Mouse (Mus musculus): ENCODE data around the gene Snai3. TPM values are rescaled to one million over a fixed set of nuclear protein-coding genes. Genes with fewer than 3 reads are reported as not detected.

Snai3 gene
- polyA plus RNA-seq, 1 experiment from 2014 or later: 1.2 TPM

- 50% methylated on average over 11 of the region's 11 CpGs for WGBS
- TF ChIP-seq EP300 (IDR thresholded peaks at IDR 0.05) (no peak), CTCF (IDR thresholded peaks at IDR 0.05) (peak; percentile 64)
- peak overlapping the region; percentile 81 for H3K4me2 ChIP-seq (replicated peaks; ENCODE audit: low read depth, low read length)
- ATAC-seq (peak; percentile 45), DNase-seq (ENCODE audit: low spot score) (no peak)
- H3K9ac ChIP-seq (replicated peaks; ENCODE audit: low read depth): no peak overlapping the region
- H3K36me3 ChIP-seq (ENCODE audit: insufficient read depth, low read length): no peaks in the 10 kb centered on the region
- peak overlapping the region; percentile 61; the same call in 1 of the 2 replicates for H3K4me3 ChIP-seq (ENCODE audit: low read depth, low read length)
- H3K27me3 ChIP-seq (replicated peaks; ENCODE audit: insufficient read depth, low read length): no peaks in the 10 kb centered on the region
- H3K27ac ChIP-seq (ENCODE audit: low read length): peak overlapping the region; percentile 82; the same call in 1 of the 2 replicates
- no peaks in the 10 kb centered on the region for H3K9me3 ChIP-seq (ENCODE audit: low read length)
- peaks cover 6% of the 10 kb centered on the region for H3K4me1 ChIP-seq (ENCODE audit: insufficient read depth, low read depth, low read length)
Observed at GRCm38 (mm10) chr8:122433269-122433905, 27.1 kb downstream of the Snai3 start.

GRCm38 (mm10) chr8:122432443-122433268 lies 27.9 kb downstream of the Snai3 start, which contains the start of gene Cyba:
Gene Cyba, minus strand, starts transcription at chr8:122432930.
- WGBS: 2% methylated on average over 41 of the region's 45 CpGs
- Histone ChIP-seq H3K9me3 (ENCODE audit: low read length) (no peaks in the 10 kb centered on the region), H3K27me3 (replicated peaks; ENCODE audit: insufficient read depth, low read length) (no peaks in the 10 kb centered on the region), H3K27ac (ENCODE audit: low read length) (peak within 1 kb of the TSS; percentile 82), H3K4me2 (replicated peaks; ENCODE audit: low read depth, low read length) (peak within 1 kb of the TSS; percentile 81), H3K9ac (replicated peaks; ENCODE audit: low read depth) (peak within 1 kb of the TSS; percentile 62), H3K4me3 (ENCODE audit: low read depth, low read length) (peak within 1 kb of the TSS; percentile 61), H3K36me3 (ENCODE audit: insufficient read depth, low read length) (no peaks in the 10 kb centered on the region), H3K4me1 (ENCODE audit: insufficient read depth, low read depth, low read length) (peaks cover 6% of the 10 kb centered on the region)
- no peak for TF ChIP-seq CTCF (IDR thresholded peaks at IDR 0.05)
- TF ChIP-seq EP300 (IDR thresholded peaks at IDR 0.05): peak; percentile 36; the same call in 1 of the 2 replicates
- DNase-seq (ENCODE audit: low spot score) (peak; percentile 91), ATAC-seq (peak; percentile 91)

- WGBS: 23% methylated on average over 18 of the region's 18 CpGs
- H3K36me3 ChIP-seq (ENCODE audit: insufficient read depth, low read length): peaks cover 2% of the 10 kb centered on the region; the same call in 1 of the 2 replicates
- H3K9me3 ChIP-seq (ENCODE audit: low read length): no peaks in the 10 kb centered on the region
- peaks cover 6% of the 10 kb centered on the region for H3K4me1 ChIP-seq (ENCODE audit: insufficient read depth, low read depth, low read length)
- peak overlapping the region; percentile 82 for H3K27ac ChIP-seq (ENCODE audit: low read length)
- H3K4me2 ChIP-seq (replicated peaks; ENCODE audit: low read depth, low read length): peak overlapping the region; percentile 81
- peak overlapping the region; percentile 61 for H3K4me3 ChIP-seq (ENCODE audit: low read depth, low read length)
- H3K27me3 ChIP-seq (replicated peaks; ENCODE audit: insufficient read depth, low read length): no peaks in the 10 kb centered on the region
- DNase-seq (ENCODE audit: low spot score) (peak; percentile 70), ATAC-seq (peak; percentile 21; the same call in 1 of the 2 replicates)
- no peak for TF ChIP-seq EP300 (IDR thresholded peaks at IDR 0.05)
- TF ChIP-seq CTCF (IDR thresholded peaks at IDR 0.05): no peak
- H3K9ac ChIP-seq (replicated peaks; ENCODE audit: low read depth): peak overlapping the region; percentile 62
Observed at GRCm38 (mm10) chr8:122431694-122432442, 28.7 kb downstream of the Snai3 start.

GRCm38 (mm10) chr8:122430646-122431045 lies 29.9 kb downstream of the Snai3 start:
- Histone ChIP-seq H3K36me3 (ENCODE audit: insufficient read depth, low read length) (peaks cover 4% of the 10 kb centered on the region; the same call in 1 of the 2 replicates), H3K4me2 (replicated peaks; ENCODE audit: low read depth, low read length) (no peak overlapping the region), H3K27me3 (replicated peaks; ENCODE audit: insufficient read depth, low read length) (no peaks in the 10 kb centered on the region), H3K9me3 (ENCODE audit: low read length) (no peaks in the 10 kb centered on the region), H3K27ac (ENCODE audit: low read length) (no peak overlapping the region), H3K9ac (replicated peaks; ENCODE audit: low read depth) (no peak overlapping the region), H3K4me3 (ENCODE audit: low read depth, low read length) (no peak overlapping the region), H3K4me1 (ENCODE audit: insufficient read depth, low read depth, low read length) (peaks cover 6% of the 10 kb centered on the region)
- ATAC-seq (no peak), DNase-seq (ENCODE audit: low spot score) (no peak)
- TF ChIP-seq CTCF (IDR thresholded peaks at IDR 0.05) (no peak), EP300 (IDR thresholded peaks at IDR 0.05) (no peak)
- 63% methylated on average over 3 of the region's 3 CpGs for WGBS

- H3K4me2 ChIP-seq (replicated peaks; ENCODE audit: low read depth, low read length): no peak overlapping the region
Observed at GRCm38 (mm10) chr8:122430058-122430636, 30.4 kb downstream of the Snai3 start.

More at GRCm38 (mm10) chr8:122430058-122430636, 30.4 kb downstream of the Snai3 start:
- Histone ChIP-seq H3K4me1 (ENCODE audit: insufficient read depth, low read depth, low read length) (peaks cover 6% of the 10 kb centered on the region), H3K9me3 (ENCODE audit: low read length) (no peaks in the 10 kb centered on the region), H3K36me3 (ENCODE audit: insufficient read depth, low read length) (peaks cover 4% of the 10 kb centered on the region; the same call in 1 of the 2 replicates), H3K27me3 (replicated peaks; ENCODE audit: insufficient read depth, low read length) (no peaks in the 10 kb centered on the region), H3K27ac (ENCODE audit: low read length) (no peak overlapping the region), H3K9ac (replicated peaks; ENCODE audit: low read depth) (no peak overlapping the region), H3K4me3 (ENCODE audit: low read depth, low read length) (no peak overlapping the region)
- DNase-seq (ENCODE audit: low spot score) (peak; percentile 43), ATAC-seq (no peak)
- WGBS: 71% methylated on average over 10 of the region's 10 CpGs
- TF ChIP-seq EP300 (IDR thresholded peaks at IDR 0.05) (no peak), CTCF (IDR thresholded peaks at IDR 0.05) (no peak)
